Mouse (Mus musculus) monocyte, adult 2 months (primary cell): ENCODE measurements around the gene Zfp772.
"Not testable (repeated sequence)": the region's sequence is repeated elsewhere in the genome, so short reads cannot be mapped to it uniquely, and the experiment has no call there.

Experiments
- DNase-seq, 2 experiments: peaks; one replicate each; pipeline ENCODE4 v3.0.0; 2022; ENCODE audit warnings: low spot score in 2 of 2, low read depth in 1 of 2

Zfp772 gene

DNA sequence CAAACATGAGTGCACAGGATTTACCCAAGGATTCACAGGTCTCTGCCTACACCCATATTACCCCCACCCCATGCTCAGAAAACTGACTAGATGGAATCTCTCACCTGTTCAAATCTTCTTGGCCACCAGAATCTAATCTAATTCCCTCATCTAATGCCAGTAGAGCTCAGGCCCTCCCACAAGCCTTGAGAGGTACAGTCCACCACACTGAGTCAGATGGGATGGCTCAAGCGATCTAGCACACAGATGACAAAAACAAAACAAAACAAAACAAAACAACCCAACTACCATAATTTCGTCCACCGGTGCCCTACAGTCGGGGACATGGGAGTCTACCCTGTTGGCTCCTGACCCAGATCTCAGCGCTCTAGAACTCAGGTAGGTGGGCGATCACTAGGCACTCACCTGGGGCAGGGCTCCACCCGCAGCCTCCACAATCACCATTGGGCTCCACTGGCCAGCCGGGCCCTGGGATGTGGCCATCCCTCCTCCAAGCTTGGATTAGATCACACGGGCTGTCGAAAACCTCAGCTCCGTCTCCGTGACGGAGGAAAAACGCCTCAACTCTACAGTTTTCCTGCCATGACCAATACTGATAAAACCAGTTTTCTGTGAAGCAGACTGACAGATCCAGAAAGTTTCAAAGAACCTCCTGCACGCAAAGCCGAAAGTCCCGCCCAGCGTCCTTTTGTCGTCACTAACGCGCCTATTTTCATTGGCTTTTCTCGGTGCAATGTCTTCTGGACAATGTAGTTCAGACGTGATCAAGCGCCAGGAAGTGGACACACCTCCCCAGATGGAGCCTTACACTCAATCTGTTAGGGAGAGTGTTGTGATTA is at the start of gene Zfp772:
TSS of gene Zfp772 (minus strand) at position 686 of the 839 bp plus-strand sequence.
- peak in 1 of 2 experiments; percentile 4 for DNase-seq

DNA sequence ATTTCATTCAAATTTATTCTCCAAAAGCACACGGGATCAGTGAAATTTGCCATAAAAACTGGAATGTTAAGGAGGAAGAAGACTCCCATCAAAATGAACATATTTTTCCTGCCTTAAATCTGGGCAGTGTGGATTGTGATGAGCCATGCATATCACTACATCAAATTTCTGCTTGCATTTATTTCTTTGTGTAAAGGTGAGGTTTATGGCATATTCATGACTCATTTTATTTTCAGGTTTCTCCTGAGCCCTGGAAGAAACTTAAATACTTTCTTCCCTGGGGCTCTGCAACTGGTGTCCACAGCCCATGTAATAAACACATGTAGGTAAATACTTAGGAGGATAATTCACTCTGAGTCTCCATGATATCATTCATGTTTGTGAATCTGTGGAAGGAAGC is 37.4 kb upstream of the Zfp772 start, which contains the start of gene Vmn2r29:
TSS of gene Vmn2r29 (minus strand) at position 101 of the 400 bp plus-strand sequence.
- not testable (repeated sequence) for DNase-seq

DNA sequence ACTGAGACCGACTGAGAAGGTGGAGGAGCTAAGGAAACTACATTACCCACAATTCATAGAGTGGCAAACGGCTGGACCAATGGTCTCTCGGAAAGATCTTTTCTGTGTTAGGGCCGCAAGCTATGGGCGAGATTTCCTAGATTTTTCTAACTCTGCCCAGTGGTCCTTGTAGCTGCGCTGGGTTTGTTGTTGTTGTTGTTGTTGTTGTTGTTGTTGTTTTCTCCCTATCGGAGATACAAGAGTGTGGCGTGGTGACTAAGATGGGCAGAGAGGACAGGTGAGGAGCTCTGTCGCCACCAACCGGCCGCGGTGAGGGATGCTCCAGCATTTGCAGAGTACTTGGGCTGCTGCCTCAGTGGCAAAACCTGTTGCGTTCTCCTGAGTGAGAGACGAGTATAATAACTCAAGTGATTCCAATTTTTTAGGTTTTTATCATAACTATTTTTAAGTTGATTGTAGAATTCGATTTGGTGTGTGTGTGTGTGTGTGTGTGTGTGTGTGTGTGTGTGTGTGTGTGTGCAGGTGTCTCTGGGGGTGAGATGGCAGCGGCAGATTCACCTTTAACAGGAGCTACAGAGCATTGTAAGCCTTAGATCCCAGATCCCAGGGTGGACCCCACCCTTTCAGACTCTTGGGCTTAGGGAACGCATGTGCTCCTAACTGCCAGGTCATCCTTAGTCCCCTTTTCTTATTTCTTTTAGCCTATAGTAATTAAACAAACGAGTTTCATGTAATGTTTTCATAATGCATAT is 21.4 kb downstream of the Zfp772 start:
- peak; percentile 9 for DNase-seq

DNA sequence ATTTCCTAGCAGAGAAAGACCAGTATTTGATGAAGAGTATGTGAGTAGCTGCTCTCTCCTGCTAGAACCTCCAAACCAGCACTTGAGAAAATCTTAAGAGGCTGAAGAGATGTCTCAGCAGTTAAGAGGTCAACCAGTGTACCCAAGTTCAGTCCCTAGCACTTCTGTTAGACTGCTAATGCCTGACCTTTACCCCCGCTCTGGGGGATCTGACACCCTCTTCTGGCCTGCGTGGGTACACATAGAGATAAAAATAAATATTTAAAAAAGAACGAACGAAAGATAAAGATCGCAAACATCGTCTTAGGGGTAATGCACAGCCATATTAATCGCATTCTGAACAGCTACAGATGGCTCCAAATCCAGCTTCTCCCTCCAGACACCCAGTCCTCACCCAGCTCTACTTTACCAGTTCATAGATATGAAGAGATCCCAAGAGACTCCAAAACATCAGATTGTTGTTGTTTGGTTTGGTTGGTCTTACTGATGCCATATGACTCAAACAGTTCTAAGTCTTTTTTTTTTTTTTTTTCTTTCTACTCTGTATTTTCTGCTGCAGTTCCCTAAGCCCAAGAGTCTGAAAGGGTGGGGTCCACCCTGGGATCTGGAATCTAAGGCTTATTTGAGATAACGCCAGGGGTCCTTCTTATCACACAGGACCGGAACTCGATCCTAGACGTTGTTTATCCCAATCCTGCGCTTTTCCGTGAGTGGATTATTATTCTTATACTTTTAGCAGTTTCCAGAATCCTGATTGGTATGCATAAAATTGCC is 22.2 kb downstream of the Zfp772 start:
- DNase-seq, result no peak

DNA sequence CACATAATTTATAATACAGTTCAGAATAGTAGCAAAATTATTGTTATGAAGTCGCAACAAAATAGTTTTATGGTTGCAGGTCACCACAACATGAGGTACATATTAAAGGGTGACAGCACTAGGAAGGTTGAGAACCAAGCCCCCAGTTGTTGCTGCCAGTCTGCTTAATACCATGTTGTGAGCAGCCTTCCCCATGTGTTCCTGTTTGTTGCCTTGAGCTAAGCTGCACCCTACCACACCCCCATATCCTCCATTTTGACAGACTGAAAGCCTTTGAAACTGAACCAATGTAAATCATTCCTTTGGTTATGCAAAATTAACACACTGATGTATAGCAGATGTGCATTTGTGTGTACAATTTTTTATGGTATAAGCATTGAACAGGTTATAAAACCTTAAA is 23.9 kb downstream of the Zfp772 start:
- no peak for DNase-seq

DNA sequence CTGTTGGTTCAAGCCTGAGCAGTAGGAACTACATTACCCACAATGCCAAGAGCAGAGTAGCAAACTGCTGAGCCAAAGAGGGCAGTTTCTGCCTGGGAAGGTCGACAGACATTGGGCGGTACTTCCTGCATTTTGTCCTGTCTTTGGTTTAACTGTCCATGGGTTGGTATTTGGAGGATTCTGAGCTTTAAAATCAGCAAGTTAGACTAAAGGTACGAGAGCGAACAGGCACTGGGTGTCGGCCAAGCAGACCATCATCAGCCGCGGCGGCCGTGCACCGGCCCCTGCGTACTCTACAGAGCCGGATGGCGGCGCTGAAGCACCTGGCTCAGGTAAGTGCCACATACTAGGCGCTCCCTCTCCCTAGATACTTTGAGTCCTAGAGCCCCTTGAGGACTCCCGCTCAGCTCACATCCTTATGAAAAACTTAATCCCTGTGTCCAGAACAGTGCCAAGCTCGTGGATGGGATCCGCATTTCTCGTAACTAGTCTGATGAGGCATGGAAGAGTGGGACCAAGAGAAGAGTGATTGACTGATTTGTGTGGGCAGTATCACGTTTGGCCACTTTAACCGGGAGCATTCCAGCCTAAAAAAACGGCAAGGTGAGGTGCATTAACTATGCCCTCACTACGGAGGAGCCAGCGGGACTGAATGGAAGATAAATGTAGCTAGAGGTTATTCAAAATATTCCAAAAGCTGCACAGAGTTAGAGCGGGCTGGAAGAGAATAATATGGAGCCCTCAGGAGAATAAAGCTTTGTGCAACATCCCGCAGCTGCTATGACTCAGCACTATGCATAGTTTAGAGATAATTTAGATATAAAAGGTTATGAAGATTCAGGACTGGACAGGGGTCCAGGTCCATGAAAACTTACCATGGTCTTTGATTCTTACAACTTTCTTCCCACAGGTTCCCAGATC is 38.3 kb downstream of the Zfp772 start, which contains the start of gene Zfp418:
TSS of gene Zfp418 (plus strand) at position 104 of the 921 bp plus-strand sequence.
- no peak for DNase-seq
